Mouse (Mus musculus) G1E-ER4 (cell line): ENCODE results near the gene Angptl6. TPM values are rescaled to one million over a fixed set of nuclear protein-coding genes. Genes with fewer than 3 reads are reported as not detected.

Source experiments
- GATA1 ChIP-seq: IDR thresholded peaks from one replicate; pipeline ENCODE4 v1.8.0; 2012; ENCODE audit warnings: low read length, inconsistent platforms
- polyA plus RNA-seq: library from polyadenylated mRNA; stranded (reverse); fragments of >175 nt; gene quantifications from 2 replicates; pipeline ENCODE4 v1.2.3, GENCODE M21; 2012

Gene Angptl6
- polyA plus RNA-seq, 1 experiment, result 4.1 TPM

GRCm38 (mm10) chr9:20870211-20871173 lies 9.0 kb downstream of the Angptl6 start:
- TF ChIP-seq GATA1, result no peak

GRCm38 (mm10) chr9:20869246-20869645 lies 10.3 kb downstream of the Angptl6 start:
- no peak for TF ChIP-seq GATA1

DNA sequence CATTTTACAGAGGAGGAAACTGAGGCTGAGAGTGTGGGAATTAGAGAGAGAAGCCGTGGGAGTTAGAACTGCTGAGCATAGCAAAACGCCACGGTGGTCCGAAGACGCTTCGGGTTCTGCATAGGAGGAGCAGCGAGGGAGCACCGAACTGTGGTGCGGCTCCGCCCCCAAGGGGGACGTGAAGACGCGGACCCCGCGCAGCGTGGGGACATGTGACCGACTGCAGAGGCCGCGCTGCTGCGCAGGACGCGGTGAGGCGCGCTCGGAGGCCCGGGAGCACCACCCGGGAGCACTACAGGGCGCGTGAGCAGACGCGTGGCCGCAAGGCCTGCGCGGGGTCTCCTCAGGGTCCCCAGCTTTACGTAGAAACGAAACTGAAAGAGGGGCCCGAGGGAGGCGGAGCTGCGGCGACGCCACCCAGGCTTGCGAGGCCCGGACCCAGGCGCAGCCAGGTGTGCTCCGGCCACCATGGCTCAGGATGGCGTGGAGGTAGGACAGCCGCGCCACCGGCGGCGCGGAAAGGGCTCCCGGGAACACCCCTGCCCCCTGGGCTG lies 11.0 kb downstream of the Angptl6 start, which contains the start of gene A230050P20Rik:
TSS of gene A230050P20Rik (plus strand) at position 195 of the 554 bp plus-strand sequence.
- TF ChIP-seq GATA1, result no peak

DNA sequence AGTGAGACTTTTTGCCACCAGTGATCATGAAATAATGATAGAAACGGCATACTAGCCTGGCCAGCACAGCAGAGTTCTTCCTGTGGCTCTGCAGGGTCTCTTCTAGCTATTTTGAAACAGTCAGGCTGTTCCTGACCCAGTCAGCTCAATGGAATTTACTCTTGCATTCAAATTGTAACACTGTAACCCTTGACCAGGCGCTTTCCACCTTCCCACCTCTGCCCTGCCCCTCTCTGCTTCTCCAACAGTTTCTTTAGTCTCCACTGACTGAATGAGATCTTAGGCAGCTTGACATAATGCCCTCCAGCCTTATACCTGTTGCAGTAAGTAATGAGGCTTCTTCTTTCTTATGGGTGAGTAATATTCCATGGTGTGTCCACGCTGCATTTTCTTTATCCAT lies 12.6 kb downstream of the Angptl6 start:
- no peak for TF ChIP-seq GATA1

DNA sequence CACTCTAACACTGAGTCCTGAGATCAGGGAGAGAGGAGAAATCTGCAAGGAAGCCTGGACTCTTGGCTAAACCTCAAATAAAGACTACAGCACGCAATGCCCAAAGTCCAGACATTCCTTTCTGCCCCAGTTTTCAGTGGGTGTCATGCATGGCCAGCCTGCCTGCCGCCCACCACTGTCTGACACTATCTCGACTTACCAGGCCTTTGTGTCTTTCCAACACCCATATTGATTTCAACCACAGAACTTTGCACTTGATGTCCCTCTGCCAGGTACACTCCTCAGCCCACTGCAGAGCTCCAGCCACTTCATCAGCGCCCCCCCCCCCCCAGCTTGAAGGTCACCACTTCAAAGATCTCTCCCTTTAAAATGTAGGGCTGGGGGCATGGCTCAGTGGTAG lies 17.3 kb downstream of the Angptl6 start:
- no peak for TF ChIP-seq GATA1

GRCm38 (mm10) chr9:20861821-20862220 lies 17.7 kb downstream of the Angptl6 start:
- TF ChIP-seq GATA1, result no peak

DNA sequence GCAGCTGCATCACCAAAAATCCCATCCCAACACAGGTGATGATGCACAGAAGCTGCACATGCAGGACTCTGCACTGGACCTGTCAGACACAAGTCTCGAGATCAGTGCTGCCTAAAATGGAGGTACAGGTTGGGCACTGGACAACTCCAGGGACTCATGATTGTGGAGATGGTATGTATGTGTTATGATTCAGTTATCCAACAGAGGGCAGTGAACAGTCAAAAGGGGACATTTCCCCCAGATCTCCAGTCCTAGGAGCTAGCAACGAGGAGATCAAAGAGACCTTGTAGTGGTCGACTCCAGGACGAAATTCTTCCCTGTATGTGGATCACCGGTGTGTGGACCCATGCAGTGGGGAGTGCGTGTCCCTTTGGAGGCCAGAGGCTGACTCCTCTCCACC lies 19.6 kb downstream of the Angptl6 start:
- no peak for TF ChIP-seq GATA1

GRCm38 (mm10) chr9:20857131-20857530 lies 22.4 kb downstream of the Angptl6 start:
- no peak for TF ChIP-seq GATA1

GRCm38 (mm10) chr9:20850179-20850578 lies 29.3 kb downstream of the Angptl6 start:
- no peak for TF ChIP-seq GATA1

GRCm38 (mm10) chr9:20842670-20843069 lies 36.9 kb downstream of the Angptl6 start:
- TF ChIP-seq GATA1, result no peak

- TF ChIP-seq GATA1, result no peak
Observed at GRCm38 (mm10) chr9:20842211-20842610, 37.3 kb downstream of the Angptl6 start.

GRCm38 (mm10) chr9:20838931-20839330 lies 40.6 kb downstream of the Angptl6 start:
- TF ChIP-seq GATA1, result no peak

GRCm38 (mm10) chr9:20837184-20837947 lies 42.2 kb downstream of the Angptl6 start:
- no peak for TF ChIP-seq GATA1

DNA sequence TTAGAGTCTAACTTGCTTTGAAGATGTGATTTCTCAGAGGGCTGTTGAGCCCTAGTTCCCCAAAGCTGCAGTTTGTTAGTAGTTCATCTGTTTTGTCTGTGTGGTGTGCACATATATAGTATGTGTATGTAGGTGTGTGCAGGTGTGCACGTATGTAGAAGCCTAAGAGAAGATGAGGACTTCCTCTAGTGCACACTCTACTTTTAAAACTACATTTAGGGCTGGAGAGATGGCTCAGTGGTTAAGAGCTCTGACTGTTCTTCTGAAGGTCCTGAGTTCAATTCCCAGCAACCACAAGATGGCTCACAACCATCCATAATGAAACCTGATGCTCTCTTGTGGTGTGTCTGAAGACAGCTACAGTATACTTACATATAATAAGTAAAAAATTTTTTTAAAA lies 44.6 kb downstream of the Angptl6 start:
- no peak for TF ChIP-seq GATA1

GRCm38 (mm10) chr9:20830901-20831643 lies 48.5 kb downstream of the Angptl6 start:
- TF ChIP-seq GATA1, result no peak
